Mouse (Mus musculus): ENCODE results near the gene Pimreg.

DNA sequence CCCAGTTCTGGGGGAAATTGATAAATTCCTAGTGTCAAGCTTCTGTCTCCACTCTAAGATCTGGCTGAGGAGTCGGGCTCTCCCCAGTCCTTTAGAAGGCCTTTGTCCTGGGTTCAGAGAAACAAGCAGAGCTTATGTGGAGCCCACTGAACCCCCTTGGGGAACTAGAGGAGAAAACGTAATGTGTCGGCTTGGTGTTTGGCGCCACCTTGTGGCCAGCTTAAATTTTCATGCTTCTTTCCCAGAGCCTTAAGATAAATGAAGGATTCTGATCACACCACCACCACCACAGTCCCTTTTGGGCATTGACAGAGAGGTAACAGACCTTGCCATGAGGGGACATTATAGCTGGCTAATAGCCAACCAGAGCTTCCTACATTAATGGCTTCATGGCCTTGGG is 3.8 kb upstream of the Pimreg start:
- no peak for TF ChIP-seq POLR2A (IDR thresholded peaks at IDR 0.05; ENCODE audit: low read depth, low read length)
- TF ChIP-seq CTCF (IDR thresholded peaks at IDR 0.05; ENCODE audit: extremely low read depth, insufficient read length, insufficient replicate concordance, low read depth, low read length), result peak; percentile 77; the same call in 1 of the 2 replicates
